Mouse (Mus musculus): Measurements from ENCODE around the gene Tmem159.

Gene Tmem159

GRCm38 (mm10) chr7:120142743-120143142 is 40.6 kb downstream of the Tmem159 start:
- DNase-seq (ENCODE audit: low spot score): no peak

GRCm38 (mm10) chr7:120145191-120145590 is 43.0 kb downstream of the Tmem159 start, which contains the start of gene Zp2:
Gene Zp2, minus strand, starts transcription at chr7:120145291.
- no peak for DNase-seq (ENCODE audit: low spot score)

GRCm38 (mm10) chr7:120150257-120150656 is 48.1 kb downstream of the Tmem159 start:
- no peak for DNase-seq (ENCODE audit: low spot score)

GRCm38 (mm10) chr7:120150898-120151297 is 48.7 kb downstream of the Tmem159 start:
- DNase-seq (ENCODE audit: low spot score): no peak

- DNase-seq (ENCODE audit: low spot score): no peak
These were observed 54.8 kb downstream of the Tmem159 start for GRCm38 (mm10) chr7:120156841-120157409.

GRCm38 (mm10) chr7:120157575-120158061 is 55.5 kb downstream of the Tmem159 start:
- DNase-seq (ENCODE audit: low spot score): no peak

- DNase-seq (ENCODE audit: low spot score): no peak
These were observed 56.0 kb downstream of the Tmem159 start for GRCm38 (mm10) chr7:120158121-120158613.

- DNase-seq (ENCODE audit: low spot score): no peak
These were observed 61.6 kb downstream of the Tmem159 start for GRCm38 (mm10) chr7:120163581-120164251.
